Mouse (Mus musculus): ENCODE data around the gene Ankrd2.

DNA sequence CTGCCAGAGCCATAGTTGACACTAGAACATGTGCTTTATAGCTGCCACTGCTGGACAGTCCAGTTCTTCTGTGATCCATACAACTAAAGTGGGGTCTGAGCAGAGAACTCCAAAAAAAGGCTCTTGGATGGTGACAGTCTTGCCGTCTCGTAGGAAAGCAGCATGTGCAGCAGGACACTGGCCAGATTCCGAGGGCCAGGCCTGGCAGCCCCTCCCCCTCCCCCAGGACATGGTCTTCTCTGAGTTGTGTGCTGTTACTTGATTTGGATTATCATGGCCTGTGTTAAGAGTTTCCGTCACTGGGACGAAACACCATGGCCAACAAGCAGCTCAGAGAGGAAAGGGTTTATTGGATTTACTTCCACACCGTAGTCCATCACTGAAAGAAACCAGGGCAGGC, 31.5 kb upstream of the Ankrd2 start:
- TF ChIP-seq CTCF (IDR thresholded peaks at IDR 0.05; ENCODE audit: extremely low read depth, insufficient read depth, low read length): no peak
- no peak for TF ChIP-seq POLR2A (IDR thresholded peaks at IDR 0.05; ENCODE audit: extremely low read depth, insufficient read depth, low read length)
